In the genomic region with DNA sequence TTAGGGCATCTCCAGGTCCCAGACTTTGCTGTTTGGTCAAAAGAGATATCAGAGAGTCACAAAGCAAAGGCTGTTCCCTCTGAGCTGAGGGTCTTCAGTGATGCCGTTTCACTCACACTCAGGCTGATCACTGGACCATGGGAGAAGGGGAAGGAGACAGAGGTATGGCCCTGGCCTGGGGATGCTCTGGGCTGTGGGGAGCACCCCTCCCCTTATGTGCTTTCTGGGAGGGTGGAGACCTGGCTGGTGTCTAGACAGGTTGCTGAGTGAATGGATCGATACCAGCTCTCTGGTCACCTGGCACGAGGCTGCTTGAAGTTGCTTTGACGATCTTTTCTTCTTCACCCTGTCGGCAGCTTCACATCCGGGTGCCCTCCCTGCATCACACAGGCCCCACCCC, we compare ENCODE assay signal across 34 mouse cellular contexts.
"Had no signal": no experiment of that assay in that cellular context is flagged by ENCODE, and none has a peak within 500 bp of the region (broad histone marks: within the 10 kb centered on the region; RNA-seq: fewer than 3 reads in every experiment).

No protein-coding gene starts in this region.

- H3K9ac ChIP-seq: heart, embryonic 12.5 days; heart, embryonic 13.5 days; heart, embryonic 15.5 days; hindbrain, embryonic 12.5 days; hindbrain, embryonic 13.5 days; hindbrain, embryonic 14.5 days; hindbrain, embryonic 15.5 days; intestine, embryonic 15.5 days; kidney, embryonic 15.5 days had no signal

- H3K4me3 ChIP-seq: heart, embryonic 10.5 days; heart, embryonic 12.5 days; heart, embryonic 13.5 days; heart, embryonic 15.5 days; hindbrain, embryonic 10.5 days; hindbrain, embryonic 12.5 days; hindbrain, embryonic 13.5 days; hindbrain, embryonic 15.5 days; intestine, embryonic 15.5 days; kidney, embryonic 15.5 days; layer of hippocampus, adult 2 months had no signal

- DNase-seq: heart, postnatal 10 days; heart, postnatal 14 days; heart, postnatal 36 days; heart, postnatal 4 days; kidney, adult 11 months; kidney, adult 18-20 months; kidney, adult 2 months; kidney, adult 8-10 months; kidney, adult 9 months; kidney, postnatal 10 days; kidney, postnatal 14 days; kidney, postnatal 25 days; kidney, postnatal 36 days; kidney, postnatal 4 days; layer of hippocampus, adult 9-11 months; layer of hippocampus, postnatal 36 days had no signal

- ATAC-seq: hindbrain, embryonic 16.5 days; hindbrain, postnatal 0 days; inflammation-experienced regulatory T-cells, adult 6 months; intestine, embryonic 15.5 days; intestine, embryonic 16.5 days had no signal

- H3K27me3 ChIP-seq: hindbrain, embryonic 15.5 days; intestine, embryonic 15.5 days; kidney, embryonic 15.5 days had no signal

- H3K36me3 ChIP-seq: heart, embryonic 10.5 days; heart, embryonic 12.5 days; heart, embryonic 13.5 days; heart, embryonic 15.5 days; hindbrain, embryonic 10.5 days; hindbrain, embryonic 12.5 days; hindbrain, embryonic 13.5 days; hindbrain, embryonic 15.5 days; intestine, embryonic 15.5 days; kidney, embryonic 15.5 days had no signal

- H3K9me3 ChIP-seq: heart, embryonic 10.5 days; heart, embryonic 12.5 days; heart, embryonic 13.5 days; heart, embryonic 15.5 days; hindbrain, embryonic 10.5 days; hindbrain, embryonic 12.5 days; hindbrain, embryonic 13.5 days; hindbrain, embryonic 15.5 days; intestine, embryonic 15.5 days; kidney, embryonic 15.5 days had no signal

- H3K4me2 ChIP-seq: heart, embryonic 11.5 days; heart, embryonic 12.5 days; heart, embryonic 13.5 days; heart, embryonic 15.5 days; hindbrain, embryonic 12.5 days; hindbrain, embryonic 13.5 days; hindbrain, embryonic 14.5 days; hindbrain, embryonic 15.5 days; intestine, embryonic 15.5 days; kidney, embryonic 15.5 days had no signal

- H3K27ac ChIP-seq: heart, embryonic 10.5 days; heart, embryonic 13.5 days; heart, embryonic 15.5 days; hindbrain, embryonic 10.5 days; hindbrain, embryonic 12.5 days; hindbrain, embryonic 13.5 days; hindbrain, embryonic 14.5 days; hindbrain, embryonic 15.5 days; hindbrain, postnatal 0 days; intestine, embryonic 15.5 days; kidney, embryonic 15.5 days; kidney, postnatal 0 days; layer of hippocampus, adult 2 months had no signal
